Mouse (Mus musculus) adrenal gland, adult (tissue): ENCODE measurements around the gene Rgs19.

Experiments
- DNase-seq, 2 experiments: peaks; one replicate each; pipeline ENCODE4 v3.0.0; 2022 to 2023; ENCODE audit warnings: low spot score in 1 of 2; ENCODE audit not compliant: inconsistent age in 2 of 2

Rgs19 gene

DNA sequence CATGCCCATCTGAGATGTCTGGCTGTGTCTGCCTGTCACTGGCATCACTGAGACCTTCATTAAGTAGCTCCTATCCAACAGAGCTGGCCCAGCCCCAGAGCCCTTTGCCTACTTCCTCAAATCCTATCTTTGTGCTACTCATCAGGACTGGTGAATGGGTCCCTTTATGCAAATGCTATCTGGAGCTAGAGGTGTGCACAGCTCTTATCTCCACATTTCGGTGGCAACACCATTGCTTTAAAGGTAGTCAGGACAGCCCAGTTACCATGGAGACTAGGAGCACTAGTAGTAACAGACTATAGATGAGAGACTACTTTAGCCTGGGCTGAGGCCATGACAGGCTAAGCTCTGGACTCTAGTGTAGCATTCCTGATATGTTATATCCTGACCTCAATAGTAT, 9.1 kb downstream of the Rgs19 start:
- DNase-seq = no peak

DNA sequence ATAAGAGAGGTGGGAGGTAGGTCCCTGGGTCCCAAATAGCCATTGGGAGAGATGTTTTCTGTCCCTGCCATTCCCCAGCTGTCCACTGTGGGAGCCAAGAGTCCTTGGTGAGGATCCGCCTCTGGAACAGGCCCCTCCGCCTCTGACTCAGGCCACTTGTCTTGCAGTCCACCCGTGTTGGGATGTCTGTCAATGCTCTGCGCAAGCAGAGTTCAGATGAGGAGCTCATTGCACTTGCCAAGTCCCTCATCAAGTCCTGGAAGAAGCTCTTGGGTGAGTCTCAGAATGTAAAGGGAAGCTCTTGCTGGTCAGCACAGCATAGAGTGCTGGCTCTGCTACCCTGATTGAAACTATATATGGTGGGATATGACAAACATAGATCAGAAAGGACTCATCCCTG, 10.4 kb downstream of the Rgs19 start:
- DNase-seq = no peak

DNA sequence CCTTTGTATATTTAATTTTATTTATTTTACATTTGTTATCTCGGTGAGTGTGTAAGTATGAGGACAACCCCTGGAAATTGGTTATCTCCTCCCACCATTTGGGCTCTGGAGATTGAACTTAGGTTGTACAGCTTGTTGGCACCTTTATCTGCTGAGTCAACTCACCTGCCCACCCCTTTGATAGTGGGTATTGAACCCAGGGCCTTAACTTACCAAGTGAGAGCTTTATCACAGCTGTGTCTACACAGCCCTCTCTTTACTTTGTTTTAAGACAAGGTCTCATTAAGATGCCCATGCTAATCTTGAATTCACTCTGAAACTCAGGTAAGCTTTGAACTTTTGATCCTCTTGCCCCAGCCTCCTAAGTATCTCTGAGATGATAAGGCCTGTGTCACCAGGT, 11.8 kb downstream of the Rgs19 start:
- no peak for DNase-seq

DNA sequence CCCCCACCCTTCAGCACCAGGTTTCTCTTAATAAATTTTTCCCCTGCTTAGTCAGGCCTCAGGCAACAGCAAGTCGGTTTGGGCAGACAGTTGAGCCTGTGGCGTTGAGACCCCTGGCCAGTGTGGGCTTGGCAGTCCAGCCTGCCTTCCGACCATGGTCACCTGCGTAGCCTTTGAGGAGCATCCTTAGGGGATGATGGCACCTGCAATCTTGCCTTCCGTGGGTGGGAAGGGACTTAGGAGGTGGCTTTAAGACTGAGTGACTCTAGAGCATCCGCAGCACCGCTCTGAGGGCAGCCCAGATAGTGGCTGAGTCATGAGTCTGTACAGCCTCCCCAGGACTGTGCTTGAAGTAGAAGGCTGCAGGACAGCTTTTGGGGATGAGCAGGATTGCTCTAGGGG, 13.1 kb downstream of the Rgs19 start:
- peak in 1 of 2 experiments; percentile 72 for DNase-seq

DNA sequence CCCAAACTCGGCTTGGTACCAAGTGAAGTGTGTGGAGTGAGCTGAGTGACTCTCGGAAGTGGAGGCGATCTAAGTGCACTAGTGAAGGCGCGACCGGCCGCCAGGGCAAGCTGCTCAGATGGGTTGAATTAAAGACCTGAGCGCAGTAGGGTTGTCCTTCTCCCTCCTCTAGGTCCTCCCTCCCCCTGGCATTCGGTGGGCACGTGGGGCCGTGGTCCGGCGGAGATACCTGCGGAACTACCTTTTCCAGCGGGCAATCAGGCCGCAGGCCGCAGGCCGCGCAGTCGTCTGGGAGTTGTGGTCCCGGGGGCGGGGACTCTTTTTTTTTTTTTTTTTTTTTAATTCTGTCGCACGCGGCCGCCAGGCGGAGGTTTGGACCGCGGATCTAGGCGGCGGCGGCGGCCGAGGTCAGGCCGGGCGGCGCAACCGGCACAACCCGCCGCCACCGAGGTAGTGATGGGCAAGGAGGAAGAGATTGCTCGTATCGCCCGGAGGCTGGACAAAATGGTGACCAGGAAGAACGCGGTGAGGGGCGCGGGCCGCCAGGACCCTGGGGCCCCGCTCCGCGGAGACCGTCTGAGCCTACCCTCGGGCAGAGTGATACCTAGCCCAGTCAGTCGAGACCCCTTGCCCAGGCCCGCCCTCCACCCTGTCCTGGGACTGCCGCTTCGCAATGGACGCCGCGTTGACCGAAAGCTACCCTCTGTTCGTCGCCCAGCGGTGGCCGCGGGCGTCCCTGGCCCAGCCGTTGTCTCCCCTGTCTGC, 13.6 kb downstream of the Rgs19 start, which contains the start of gene Tcea2:
Tcea2 (plus strand) TSS at position 360 of the 765 bp plus-strand sequence.
- DNase-seq = peak; percentile 79 to 94

DNA sequence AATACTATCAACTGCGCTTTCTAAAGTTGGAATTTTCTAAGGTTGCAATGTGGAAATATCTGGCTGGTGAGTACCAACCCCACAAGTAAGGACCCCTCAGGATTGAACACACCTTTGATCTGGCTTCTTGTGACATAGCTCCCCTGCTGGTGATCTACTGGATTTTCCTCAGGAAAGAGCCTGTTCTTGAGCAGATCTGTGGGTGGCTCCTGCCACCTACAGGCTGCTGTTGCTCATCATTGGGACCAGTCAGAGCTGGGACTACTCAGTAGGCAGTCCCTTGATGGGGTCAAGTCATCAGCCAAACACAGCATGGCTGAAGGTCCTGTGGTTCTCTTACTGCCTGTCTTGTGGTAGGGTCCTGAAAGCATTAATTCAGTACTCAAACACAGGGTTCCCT, 15.0 kb downstream of the Rgs19 start:
- DNase-seq = peak; percentile 85 to 93

DNA sequence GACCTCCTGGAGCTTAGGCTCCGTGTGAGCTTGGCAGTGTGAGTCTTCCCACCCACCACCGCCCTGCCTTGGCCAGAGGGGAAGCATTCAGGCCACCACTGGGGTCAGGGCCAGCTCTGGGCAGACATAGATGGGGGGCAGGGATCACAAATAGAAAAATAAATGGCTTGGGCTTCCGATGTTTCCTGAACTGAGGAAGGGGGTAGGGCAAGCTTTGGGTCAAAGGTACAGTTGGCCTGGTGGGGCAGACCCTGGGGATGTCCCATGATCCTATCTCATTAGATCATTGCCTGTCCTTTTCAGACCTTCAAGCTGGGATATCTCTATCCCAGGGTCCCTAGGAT, 16.1 kb downstream of the Rgs19 start:
- DNase-seq = peak; percentile 48 to 68

DNA sequence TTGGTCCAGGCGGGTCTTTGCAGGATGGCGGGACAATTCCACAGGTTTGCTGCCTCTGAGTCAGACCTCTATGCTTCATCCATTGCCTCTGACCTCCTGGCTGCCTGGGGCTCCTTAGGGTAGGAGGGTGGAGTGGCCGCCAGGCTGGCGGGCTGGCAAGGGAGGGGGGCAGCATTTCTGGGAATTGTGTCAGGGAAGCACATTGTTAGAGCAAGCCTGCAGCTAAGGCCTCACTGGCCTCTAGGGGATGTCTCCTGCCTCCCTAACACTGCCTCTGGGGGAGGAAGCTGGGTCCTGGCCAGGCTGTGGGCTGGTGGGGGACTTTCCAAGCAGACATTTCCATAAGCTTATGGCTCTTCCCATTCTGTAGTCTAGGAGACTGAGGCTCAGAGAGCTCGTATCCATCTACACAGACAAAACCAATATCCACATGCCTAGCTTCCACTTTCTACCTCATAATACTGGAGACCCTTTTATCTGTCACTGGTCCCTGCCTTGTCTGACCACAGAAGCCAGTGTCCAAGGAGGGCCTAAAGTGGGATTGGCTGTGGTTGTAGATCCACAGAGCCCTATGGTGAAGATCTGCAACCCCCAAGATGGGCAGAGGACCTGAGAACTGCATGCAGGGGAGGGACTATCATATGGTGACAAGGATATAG, 16.6 kb downstream of the Rgs19 start:
- DNase-seq = peak; percentile 63 to 73

DNA sequence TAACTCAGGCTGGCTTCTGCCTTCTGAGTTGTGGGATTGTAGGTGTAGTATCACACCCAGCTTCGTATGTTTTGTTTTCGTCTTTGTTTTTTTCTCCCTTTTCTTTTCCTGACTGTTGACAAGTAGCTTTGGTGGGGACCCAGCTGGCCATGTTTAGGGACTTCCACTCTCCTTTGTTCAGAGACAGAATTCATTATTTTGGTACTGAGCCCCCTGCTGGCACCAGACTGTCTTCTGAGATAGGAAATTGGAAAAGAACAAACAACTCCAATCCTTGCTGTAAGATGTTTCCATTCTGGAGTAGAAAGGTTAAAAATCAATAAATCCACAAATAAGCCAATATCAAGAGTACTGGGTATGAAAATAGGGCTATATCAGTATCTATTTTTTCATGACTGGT, 17.4 kb downstream of the Rgs19 start:
- no peak for DNase-seq

DNA sequence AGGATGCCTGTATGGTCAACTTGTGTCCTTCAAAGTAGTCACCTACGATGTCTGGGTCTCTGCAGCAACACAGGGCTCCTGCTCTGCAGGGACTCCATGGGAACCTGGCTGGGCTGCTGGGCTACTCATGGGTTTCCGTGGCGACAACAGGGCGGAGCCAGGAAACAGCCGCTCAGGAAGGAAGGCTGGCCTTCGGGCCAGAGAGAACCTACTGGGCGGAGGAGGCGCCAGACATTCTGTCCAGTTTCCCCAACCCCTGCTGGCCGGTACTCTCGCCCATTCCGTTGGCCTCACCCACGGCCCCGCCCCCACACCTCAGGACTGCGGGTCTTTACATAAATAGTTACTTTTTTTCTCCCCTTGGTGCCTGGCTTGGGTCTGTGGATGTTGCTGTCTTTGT, 18.3 kb downstream of the Rgs19 start:
- DNase-seq = peak; percentile 82 to 90

DNA sequence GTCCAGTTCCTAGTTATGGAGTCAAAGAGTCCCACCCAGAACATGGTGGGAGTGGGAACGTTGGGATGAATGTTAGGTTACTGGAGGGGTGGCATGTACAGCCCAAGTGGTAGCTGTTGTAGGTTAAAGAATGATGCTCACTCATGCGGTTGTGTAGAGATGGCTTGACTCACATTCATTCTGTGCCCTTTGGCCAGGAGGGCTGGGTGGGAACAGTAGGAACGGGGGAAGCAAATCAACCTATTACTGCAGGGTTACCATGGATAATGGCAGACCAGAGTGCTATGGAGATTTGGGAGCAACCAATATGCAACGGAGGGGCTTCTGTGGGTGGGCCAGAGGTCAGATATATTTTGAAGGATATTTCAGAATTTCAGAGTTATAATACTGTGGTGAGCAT, 18.8 kb downstream of the Rgs19 start:
- DNase-seq = no peak

DNA sequence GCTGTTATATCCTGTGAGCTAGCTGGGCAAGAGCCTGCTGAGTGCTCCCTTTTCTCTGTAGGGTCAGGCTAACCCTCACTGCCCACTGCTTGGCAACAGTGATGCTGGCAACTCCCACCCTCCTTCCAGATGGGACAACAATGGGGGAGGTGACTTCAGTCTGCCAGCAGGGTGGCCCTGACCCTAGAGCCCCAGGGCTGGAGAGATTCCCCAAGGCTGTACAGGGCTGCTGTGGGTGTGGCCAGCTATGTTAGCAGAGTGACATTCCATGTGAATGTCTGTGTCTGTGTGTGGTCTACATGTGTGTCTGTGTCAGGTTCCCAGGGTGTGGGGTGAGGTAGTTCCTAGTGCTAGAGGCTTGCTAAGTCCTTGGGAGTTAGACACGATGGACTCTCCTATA, 20.3 kb downstream of the Rgs19 start:
- peak; percentile 45 to 79 for DNase-seq

DNA sequence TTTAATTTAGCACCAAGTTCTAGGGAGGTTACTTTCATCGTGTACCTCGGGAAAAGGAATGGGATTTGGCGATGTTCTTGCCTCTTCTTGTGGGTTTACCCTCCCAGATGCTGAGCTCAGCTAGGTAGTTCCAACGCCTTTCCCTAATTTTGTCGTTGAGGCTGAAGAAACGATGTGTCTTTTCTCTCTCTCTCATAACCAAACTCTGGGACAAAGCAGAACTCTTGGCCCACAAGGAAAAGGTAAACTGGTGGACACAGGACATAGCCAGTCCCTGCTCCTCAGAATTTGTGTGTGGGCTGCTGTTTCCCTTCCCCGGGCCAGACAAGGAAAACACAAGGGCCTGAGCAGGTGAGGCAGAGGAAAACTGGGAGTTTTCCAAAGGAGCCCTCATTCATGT, 21.8 kb downstream of the Rgs19 start:
- no peak for DNase-seq

DNA sequence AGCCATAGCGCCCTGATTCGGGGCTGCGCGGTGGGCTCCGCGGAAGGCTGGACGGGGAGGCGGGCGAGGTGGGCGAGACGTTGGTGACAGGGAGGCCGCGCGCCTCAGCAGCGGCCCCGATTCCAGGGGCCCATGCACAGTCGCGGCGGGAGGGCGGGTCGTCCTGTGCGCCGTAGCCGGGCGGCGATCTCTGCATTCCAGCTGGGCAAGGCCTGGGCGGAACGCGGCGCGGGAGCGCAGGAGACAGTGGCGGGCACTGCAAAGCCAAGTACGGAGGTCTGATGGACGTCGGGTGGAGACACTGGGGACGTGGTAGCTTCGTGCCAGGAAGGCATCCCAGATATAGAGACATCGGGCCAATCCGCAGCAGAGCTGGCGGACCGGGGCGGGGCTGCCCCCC, 22.5 kb downstream of the Rgs19 start, which contains the start of gene Sox18:
Sox18 (minus strand) TSS at position 315 of the 400 bp plus-strand sequence.
- peak; percentile 66 to 82 for DNase-seq

DNA sequence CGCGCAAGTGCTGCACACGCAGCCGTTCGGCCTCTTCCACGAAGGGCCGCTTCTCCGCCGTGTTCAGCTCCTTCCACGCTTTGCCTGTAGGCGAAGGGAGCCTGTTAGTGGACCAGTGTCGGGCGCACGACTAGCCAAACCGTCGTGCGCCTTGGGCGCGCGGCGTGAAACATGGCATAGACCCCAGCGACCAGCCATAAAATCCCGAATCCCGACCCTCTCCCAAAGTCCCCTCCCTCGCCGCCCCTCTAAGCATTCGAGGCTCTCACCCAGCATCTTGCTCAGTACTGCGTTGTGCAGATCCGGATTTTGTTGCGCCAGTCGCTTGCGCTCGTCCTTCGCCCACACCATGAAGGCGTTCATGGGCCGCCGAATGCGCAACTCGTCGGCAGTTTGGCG, 22.9 kb downstream of the Rgs19 start:
- no peak for DNase-seq

DNA sequence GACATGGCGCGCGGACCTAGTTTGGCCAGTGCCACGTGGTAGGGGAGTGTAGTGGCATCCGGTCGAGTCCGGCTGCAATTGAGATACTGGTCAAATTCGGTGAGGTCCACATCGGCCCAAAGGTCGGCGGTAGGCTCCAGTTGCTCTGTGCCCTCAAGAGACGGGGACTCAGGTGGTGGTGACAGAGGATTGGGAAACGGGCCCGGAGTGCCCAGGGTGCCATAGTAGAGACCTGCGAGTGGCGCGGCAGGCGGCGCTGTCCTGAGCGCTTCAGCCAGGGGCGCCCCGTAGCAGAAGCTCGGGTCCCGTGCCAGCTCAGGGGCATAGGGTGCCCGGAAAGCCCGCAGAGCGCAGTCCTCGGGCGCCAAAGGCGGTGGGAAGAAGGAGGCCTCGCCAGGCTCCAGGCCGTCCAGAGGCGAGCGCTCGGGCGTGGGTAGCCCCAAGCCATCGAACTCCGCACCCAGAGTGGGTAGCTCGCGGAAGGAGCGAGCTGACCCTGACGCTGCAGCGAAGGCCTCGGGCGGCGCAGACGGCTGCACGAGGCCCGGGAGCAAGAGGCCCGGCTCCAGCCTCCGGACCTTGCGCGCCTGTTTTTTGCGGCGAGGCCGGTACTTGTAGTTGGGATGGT, 23.4 kb downstream of the Rgs19 start:
- peak in 1 of 2 experiments; percentile 65 for DNase-seq

DNA sequence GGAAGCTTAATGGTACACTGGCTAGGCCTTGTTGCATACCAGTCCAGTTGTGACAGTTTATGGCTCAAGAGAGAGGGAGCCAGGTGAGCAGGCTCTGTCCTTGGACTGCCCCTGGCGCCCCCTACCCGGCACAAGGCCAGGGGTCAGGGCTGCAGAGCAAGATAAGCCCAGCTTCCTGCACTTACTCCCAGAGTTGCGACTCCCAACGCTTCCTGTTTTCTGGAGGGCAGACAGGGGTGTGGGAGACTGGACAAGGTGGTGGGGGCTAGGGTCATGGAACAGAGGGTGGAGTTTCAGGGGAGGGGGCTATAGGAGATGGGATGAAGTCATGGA, 30.5 kb downstream of the Rgs19 start:
- peak; percentile 72 to 85 for DNase-seq

DNA sequence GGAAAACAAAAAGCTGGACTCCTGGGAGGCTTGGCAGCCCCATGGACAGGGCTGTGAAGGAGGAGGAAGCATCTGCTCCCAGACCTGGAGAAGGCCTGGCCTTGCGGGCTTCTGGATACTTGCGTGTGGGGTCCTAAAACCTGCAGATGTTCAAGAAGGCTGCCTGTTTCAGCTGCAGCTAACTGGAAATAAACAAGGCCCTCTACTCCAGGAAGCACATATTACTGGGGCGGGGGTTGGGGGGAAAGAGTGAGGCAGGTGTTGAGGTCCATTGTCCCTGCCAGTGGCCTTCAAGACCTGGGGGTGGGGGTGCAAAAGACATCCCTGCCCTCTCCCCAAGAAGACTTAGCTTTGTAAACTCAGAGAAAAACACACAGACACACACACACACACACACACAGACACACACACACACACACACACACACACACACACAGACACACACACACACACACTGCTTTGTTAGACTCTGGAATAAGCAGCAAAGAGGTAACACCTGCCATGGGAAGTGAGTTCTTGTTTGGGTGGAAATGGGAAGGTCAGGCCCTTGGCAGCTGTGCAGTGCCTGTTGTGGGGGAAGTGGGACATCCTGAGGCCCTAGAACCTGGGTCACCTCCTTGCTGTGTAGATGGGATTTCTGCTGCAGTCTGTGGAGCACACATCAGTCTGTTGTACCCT, 31.0 kb downstream of the Rgs19 start:
- DNase-seq = peak in 1 of 2 experiments; percentile 58

DNA sequence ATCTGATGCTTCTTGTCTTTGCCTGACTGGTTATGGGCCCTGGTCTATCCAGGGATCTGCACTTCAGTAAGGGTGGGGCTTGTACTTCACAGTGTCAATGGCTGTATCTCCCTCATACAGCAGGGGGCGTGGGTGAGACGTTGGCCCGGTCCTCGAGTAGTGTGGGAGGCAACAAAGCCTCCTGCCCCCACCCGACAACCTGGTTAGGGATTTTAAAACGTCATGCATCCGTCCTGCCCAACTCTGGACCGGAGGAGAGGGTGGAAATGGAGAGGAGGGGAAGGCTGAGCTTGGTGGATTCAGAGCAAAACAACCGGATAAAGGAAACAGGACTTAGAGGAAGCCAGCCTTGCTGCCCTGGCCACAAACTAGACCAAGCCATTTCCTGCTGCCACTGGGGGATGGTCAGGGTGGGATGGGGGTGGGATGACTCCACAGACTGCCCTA, 34.1 kb downstream of the Rgs19 start:
- peak; percentile 87 to 96 for DNase-seq

DNA sequence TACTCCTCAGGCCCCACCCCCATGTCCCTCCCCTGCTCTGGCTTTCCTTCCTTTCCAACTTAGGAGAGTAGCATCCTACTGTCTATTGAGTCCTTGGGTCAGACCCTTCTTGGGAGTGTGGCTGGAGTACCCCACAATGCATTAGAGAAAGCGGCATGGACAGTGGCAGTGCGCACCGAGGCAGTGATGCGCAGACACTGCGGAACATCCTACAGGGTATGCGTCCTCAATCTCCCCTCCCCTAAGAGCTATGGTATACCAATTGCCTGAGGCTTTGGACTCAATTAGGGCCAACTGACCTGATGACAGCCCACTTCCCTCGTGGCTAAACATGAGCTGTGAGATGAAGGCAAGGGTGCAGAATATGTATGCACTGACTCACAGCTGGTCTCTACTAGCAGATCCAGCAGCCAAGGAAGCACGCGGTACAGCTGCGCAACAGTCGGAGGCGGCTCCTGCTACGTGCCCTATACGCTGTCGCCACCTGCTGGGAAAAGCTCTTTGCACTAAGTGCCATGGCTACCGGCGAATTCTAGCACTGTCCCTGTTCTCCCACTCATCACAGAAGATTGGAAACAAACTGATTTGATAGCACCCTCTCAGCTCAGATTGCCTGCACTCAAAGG, 34.7 kb downstream of the Rgs19 start:
- DNase-seq = peak; percentile 76 to 92

DNA sequence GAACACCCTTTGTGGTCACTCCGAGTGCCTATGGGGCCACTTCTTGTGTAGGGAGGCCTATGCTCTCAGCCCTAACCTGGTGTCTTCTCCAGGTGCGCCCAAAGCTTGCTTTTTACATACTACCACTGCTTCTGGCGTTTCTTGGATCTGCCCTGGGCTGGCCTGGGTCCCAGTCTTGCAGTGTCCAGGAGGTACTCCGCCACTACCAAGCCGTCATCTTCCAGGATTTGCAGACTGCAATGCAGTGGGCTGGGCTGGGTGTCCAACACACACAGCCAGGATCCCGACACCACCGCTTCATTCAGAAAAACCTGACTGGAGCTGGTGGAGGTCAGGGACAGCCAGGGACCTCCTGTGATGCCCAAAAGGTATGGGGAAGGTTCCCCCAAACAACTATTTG, 35.2 kb downstream of the Rgs19 start:
- DNase-seq = no peak
